21 mouse cellular contexts compared by ENCODE assay signal in genomic region chr3:88338316-88338715, GRCm38 (mm10). TPM values are rescaled to one million over a fixed set of nuclear protein-coding genes. Genes with fewer than 3 reads are reported as not detected.
DNase-seq lines count a peak whose midpoint lies in the region; ATAC-seq and TF ChIP-seq lines count a peak whose summit lies in the region.
"Had no signal": no experiment of that assay in that cellular context is flagged by ENCODE, and none has a peak within 500 bp of the region (broad histone marks: within the 10 kb centered on the region; RNA-seq: fewer than 3 reads in every experiment).

No protein-coding gene starts in this region.

- H3K9me3 ChIP-seq in heart, embryonic 10.5 days = no peaks in the 10 kb centered on the region
- no peaks in the 10 kb centered on the region for H3K9me3 ChIP-seq in G1E (replicated peaks)
- H3K9me3 ChIP-seq in erythroblast, embryonic 14.5 days (ENCODE audit: control insufficient read depth, low read length) = no peaks in the 10 kb centered on the region
- no peaks in the 10 kb centered on the region for H3K9me3 ChIP-seq in liver, embryonic 16.5 days (replicated peaks; ENCODE audit: control insufficient read depth, low read length)
- H3K9me3 ChIP-seq in kidney, embryonic 15.5 days (replicated peaks) = no peaks in the 10 kb centered on the region
- H3K9me3 ChIP-seq in midbrain, embryonic 13.5 days = no peaks in the 10 kb centered on the region
- H3K9me3 ChIP-seq: embryonic facial prominence, embryonic 10.5 days; limb, embryonic 12.5 days; stomach, embryonic 15.5 days had no signal

- peak; percentile 58 for ATAC-seq in G1E (ENCODE audit: extremely low read depth, insufficient number of reproducible peaks, low FRiP score, poor library complexity, severe bottlenecking)
- ATAC-seq in liver, embryonic 16.5 days (ENCODE audit: low read depth) = peak; percentile 42
- ATAC-seq in kidney, embryonic 15.5 days (replicated peaks; ENCODE audit: low FRiP score) = no peak
- no peak for ATAC-seq in midbrain, embryonic 13.5 days
- ATAC-seq: hindbrain, embryonic 16.5 days; lung, postnatal 0 days had no signal

- DNase-seq in heart, embryonic 10.5 days (ENCODE audit: low spot score) = peak; percentile 77
- no peak for DNase-seq in heart, postnatal 36 days
- DNase-seq in G1E (ENCODE audit: low spot score) = no peak
- DNase-seq in right cerebral cortex, postnatal 4 days = no peak
- DNase-seq: adrenal gland, postnatal 36 days; cerebellum, postnatal 25 days; heart, postnatal 14 days; kidney, adult 18-20 months; spleen, adult 18-20 months had no signal

- no peak for TF ChIP-seq CTCF in G1E (IDR thresholded peaks at IDR 0.05; ENCODE audit: low read depth, low read length)

- 68% methylated on average over 7 of the region's 7 CpGs for WGBS in heart, embryonic 10.5 days
- 22% methylated on average over 7 of the region's 7 CpGs for WGBS in liver, embryonic 16.5 days (ENCODE audit: insufficient replicate concordance)
- WGBS in kidney, embryonic 15.5 days = 94% methylated on average over 7 of the region's 7 CpGs
- WGBS in midbrain, embryonic 13.5 days = 96% methylated on average over 7 of the region's 7 CpGs

- 0 out of 2 replicates have a peak, but pooled peaks cover under 1% of the 10 kb centered on the region for H3K27me3 ChIP-seq in heart, embryonic 10.5 days (ENCODE audit: insufficient read depth, poor library complexity, severe bottlenecking)
- no peaks in the 10 kb centered on the region for H3K27me3 ChIP-seq in G1E (ENCODE audit: insufficient read depth, low read length)
- H3K27me3 ChIP-seq in erythroblast, embryonic 14.5 days (ENCODE audit: control insufficient read depth) = no peaks in the 10 kb centered on the region
- no peaks in the 10 kb centered on the region for H3K27me3 ChIP-seq in liver, embryonic 16.5 days (ENCODE audit: control insufficient read depth, insufficient read depth, low read depth, low read length)
- no peaks in the 10 kb centered on the region for H3K27me3 ChIP-seq in kidney, embryonic 15.5 days
- H3K27me3 ChIP-seq in midbrain, embryonic 13.5 days = no peaks in the 10 kb centered on the region
- H3K27me3 ChIP-seq: limb, embryonic 12.5 days; stomach, embryonic 15.5 days had no signal

- no peak overlapping the region; the same call in 1 of the 2 replicates for H3K27ac ChIP-seq in heart, embryonic 10.5 days
- peak overlapping the region; percentile 79 for H3K27ac ChIP-seq in liver, embryonic 16.5 days (ENCODE audit: low read length)
- H3K27ac ChIP-seq in kidney, embryonic 15.5 days = no peak overlapping the region
- H3K27ac ChIP-seq in midbrain, embryonic 13.5 days = no peak overlapping the region
- H3K27ac ChIP-seq: embryonic facial prominence, embryonic 10.5 days; limb, embryonic 12.5 days had no signal

- H3K4me1 ChIP-seq in heart, embryonic 10.5 days = peaks cover 31% of the 10 kb centered on the region
- H3K4me1 ChIP-seq in G1E (ENCODE audit: insufficient read depth, low read depth, low read length) = peaks cover 67% of the 10 kb centered on the region
- peaks cover 75% of the 10 kb centered on the region for H3K4me1 ChIP-seq in erythroblast, embryonic 14.5 days (ENCODE audit: control insufficient read depth)
- peaks cover 45% of the 10 kb centered on the region for H3K4me1 ChIP-seq in liver, embryonic 16.5 days (ENCODE audit: control insufficient read depth, low read depth, low read length)
- peaks cover 38% of the 10 kb centered on the region for H3K4me1 ChIP-seq in kidney, embryonic 15.5 days
- peaks cover 30% of the 10 kb centered on the region for H3K4me1 ChIP-seq in midbrain, embryonic 13.5 days (replicated peaks)

- H3K4me2 ChIP-seq in liver, embryonic 16.5 days (ENCODE audit: low read depth, low read length) = peak overlapping the region; percentile 86
- no peak overlapping the region for H3K4me2 ChIP-seq in kidney, embryonic 15.5 days
- H3K4me2 ChIP-seq in midbrain, embryonic 13.5 days (replicated peaks) = no peak overlapping the region
- H3K4me2 ChIP-seq: midbrain, embryonic 11.5 days had no signal

- H3K4me3 ChIP-seq in heart, embryonic 10.5 days = peak overlapping the region; percentile 75; the same call in 1 of the 2 replicates
- no peak overlapping the region for H3K4me3 ChIP-seq in G1E (ENCODE audit: low read depth, low read length)
- H3K4me3 ChIP-seq in erythroblast, embryonic 14.5 days (replicated peaks) = peak overlapping the region; percentile 78
- H3K4me3 ChIP-seq in liver, embryonic 16.5 days (ENCODE audit: low read depth, low read length) = peak overlapping the region; percentile 27
- no peak overlapping the region for H3K4me3 ChIP-seq in kidney, embryonic 15.5 days (replicated peaks)
- no peak overlapping the region for H3K4me3 ChIP-seq in midbrain, embryonic 13.5 days (replicated peaks)

- H3K9ac ChIP-seq in liver, embryonic 16.5 days (ENCODE audit: low read depth, low read length) = peak overlapping the region; percentile 48
- no peak overlapping the region for H3K9ac ChIP-seq in kidney, embryonic 15.5 days
- H3K9ac ChIP-seq in midbrain, embryonic 13.5 days (replicated peaks) = no peak overlapping the region
- H3K9ac ChIP-seq: limb, embryonic 12.5 days; stomach, embryonic 15.5 days had no signal

- intact Hi-C loops in heart, postnatal 36 days (cut with DNase I) = loop anchor here (5.0 kb wide), 1 partner anchor 41 kb away; the partner anchor contains the start of genes Cct3 and Tsacc

- peaks cover 28% of the 10 kb centered on the region for H3K36me3 ChIP-seq in heart, embryonic 10.5 days
- peaks cover 54% of the 10 kb centered on the region for H3K36me3 ChIP-seq in G1E (replicated peaks)
- H3K36me3 ChIP-seq in erythroblast, embryonic 14.5 days (ENCODE audit: control insufficient read depth) = peaks cover 46% of the 10 kb centered on the region
- peaks cover 12% of the 10 kb centered on the region for H3K36me3 ChIP-seq in liver, embryonic 16.5 days (ENCODE audit: control insufficient read depth, insufficient read depth)
- H3K36me3 ChIP-seq in kidney, embryonic 15.5 days = peaks cover 24% of the 10 kb centered on the region
- H3K36me3 ChIP-seq in midbrain, embryonic 13.5 days = peaks cover 19% of the 10 kb centered on the region

RNA-seq across cellular contexts. Expression of gene Smg5, which starts 2.3 kb away (rescaled TPM):
- 64.5 and 76.0 TPM in 2 replicates for polyA plus RNA-seq in heart, embryonic 10.5 days (2016; fragmentation: Nextera tagmentation; extraction: Ambion mirVana)
- 10 to 100 TPM; 38.7 to 42.7 TPM for total RNA-seq in heart, postnatal 36 days (2021)
- total RNA-seq in G1E (2014; fragmentation: Nextera tagmentation) (47.5 and 59.3 TPM in 2 replicates), G1E (2017) (53.9 and 57.6 TPM in 2 replicates)
- polyA plus RNA-seq in G1E (2012) = 56.8 and 78.5 TPM in 2 replicates
- polyA plus RNA-seq in erythroblast, embryonic 14.5 days (2012) = 16.0 and 20.1 TPM in 2 replicates
- 27.7 and 30.8 TPM in 2 replicates for polyA plus RNA-seq in liver, embryonic 16.5 days (2015; fragmentation: Nextera tagmentation; extraction: Ambion mirVana)
- polyA plus RNA-seq in kidney, embryonic 15.5 days (2015; fragmentation: Nextera tagmentation; extraction: Ambion mirVana) = 56.3 and 63.1 TPM in 2 replicates
- polyA plus RNA-seq in midbrain, embryonic 13.5 days (2015; fragmentation: Nextera tagmentation; extraction: Ambion mirVana) = 70.1 and 78.3 TPM in 2 replicates

RNA-seq across cellular contexts. Expression of gene Tmem79, which starts 2.4 kb away (rescaled TPM):
- polyA plus RNA-seq in heart, embryonic 10.5 days (2016; fragmentation: Nextera tagmentation; extraction: Ambion mirVana) = 2.5 and 2.6 TPM in 2 replicates
- total RNA-seq in heart, postnatal 36 days (2021) = 1 to 10 TPM; 1.1 to 2.1 TPM
- total RNA-seq in G1E (2014; fragmentation: Nextera tagmentation) (3.8 and 8.1 TPM in 2 replicates), G1E (2017) (1.1 and 1.6 TPM in 2 replicates)
- 1.3 and 2.7 TPM in 2 replicates for polyA plus RNA-seq in G1E (2012)
- 0.09 and 0.25 TPM in 2 replicates for polyA plus RNA-seq in erythroblast, embryonic 14.5 days (2012)
- 1.0 and 1.4 TPM in 2 replicates for polyA plus RNA-seq in liver, embryonic 16.5 days (2015; fragmentation: Nextera tagmentation; extraction: Ambion mirVana)
- polyA plus RNA-seq in kidney, embryonic 15.5 days (2015; fragmentation: Nextera tagmentation; extraction: Ambion mirVana) = 5.2 and 6.6 TPM in 2 replicates
- 0.66 and 2.0 TPM in 2 replicates for polyA plus RNA-seq in midbrain, embryonic 13.5 days (2015; fragmentation: Nextera tagmentation; extraction: Ambion mirVana)

RNA-seq across cellular contexts. Expression of gene Glmp, which starts 13.5 kb away (rescaled TPM):
- 164 and 179 TPM in 2 replicates for polyA plus RNA-seq in heart, embryonic 10.5 days (2016; fragmentation: Nextera tagmentation; extraction: Ambion mirVana)
- total RNA-seq in heart, postnatal 36 days (2021) = 10 to 100 TPM; 87.9 to 88.4 TPM
- total RNA-seq in G1E (2014; fragmentation: Nextera tagmentation) (119 and 123 TPM in 2 replicates), G1E (2017) (65.7 and 89.1 TPM in 2 replicates)
- polyA plus RNA-seq in G1E (2012) = 31.4 and 67.5 TPM in 2 replicates
- 4.4 and 10.8 TPM in 2 replicates for polyA plus RNA-seq in erythroblast, embryonic 14.5 days (2012)
- 97.1 and 97.9 TPM in 2 replicates for polyA plus RNA-seq in liver, embryonic 16.5 days (2015; fragmentation: Nextera tagmentation; extraction: Ambion mirVana)
- 226 and 234 TPM in 2 replicates for polyA plus RNA-seq in kidney, embryonic 15.5 days (2015; fragmentation: Nextera tagmentation; extraction: Ambion mirVana)
- 93.4 and 104 TPM in 2 replicates for polyA plus RNA-seq in midbrain, embryonic 13.5 days (2015; fragmentation: Nextera tagmentation; extraction: Ambion mirVana)

RNA-seq across cellular contexts. Expression of gene Paqr6, which starts 26.1 kb away (rescaled TPM):
- 1.7 and 2.2 TPM in 2 replicates for polyA plus RNA-seq in heart, embryonic 10.5 days (2016; fragmentation: Nextera tagmentation; extraction: Ambion mirVana)
- 1 to 10 TPM in 1 of 2 experiments, under 1 TPM in 1; 0.46 to 1.2 TPM for total RNA-seq in heart, postnatal 36 days (2021)
- total RNA-seq in G1E (2014; fragmentation: Nextera tagmentation) (not detected in 2 replicates), G1E (2017) (0.12 and 0.38 TPM in 2 replicates)
- polyA plus RNA-seq in G1E (2012) = not detected in 2 replicates
- 1.8 and 3.4 TPM in 2 replicates for polyA plus RNA-seq in erythroblast, embryonic 14.5 days (2012)
- polyA plus RNA-seq in liver, embryonic 16.5 days (2015; fragmentation: Nextera tagmentation; extraction: Ambion mirVana) = 5.9 and 7.0 TPM in 2 replicates
- polyA plus RNA-seq in kidney, embryonic 15.5 days (2015; fragmentation: Nextera tagmentation; extraction: Ambion mirVana) = 11.9 and 14.5 TPM in 2 replicates
- polyA plus RNA-seq in midbrain, embryonic 13.5 days (2015; fragmentation: Nextera tagmentation; extraction: Ambion mirVana) = 0.77 and 1.0 TPM in 2 replicates

RNA-seq across cellular contexts. Expression of gene Bglap3, which starts 34.2 kb away (rescaled TPM):
- polyA plus RNA-seq in heart, embryonic 10.5 days (2016; fragmentation: Nextera tagmentation; extraction: Ambion mirVana) = 0.44 TPM in 1 of 2 replicates, not detected in the other
- not detected for total RNA-seq in heart, postnatal 36 days (2021)
- total RNA-seq in G1E (2014; fragmentation: Nextera tagmentation) = not detected in 2 replicates
- 0.16 and 0.17 TPM in 2 replicates for total RNA-seq in G1E (2017)
- not detected in 2 replicates for polyA plus RNA-seq in G1E (2012)
- polyA plus RNA-seq in erythroblast, embryonic 14.5 days (2012) = not detected in 2 replicates
- 0.15 and 0.69 TPM in 2 replicates for polyA plus RNA-seq in liver, embryonic 16.5 days (2015; fragmentation: Nextera tagmentation; extraction: Ambion mirVana)
- polyA plus RNA-seq in kidney, embryonic 15.5 days (2015; fragmentation: Nextera tagmentation; extraction: Ambion mirVana) = 0.39 and 0.48 TPM in 2 replicates
- not detected in 2 replicates for polyA plus RNA-seq in midbrain, embryonic 13.5 days (2015; fragmentation: Nextera tagmentation; extraction: Ambion mirVana)
- total RNA-seq: gastrocnemius, adult 8-10 months; heart, adult 8-10 months; heart, postnatal 14 days had no signal

Comparison
In these comparisons a context has a peak if more than half of its experiments do, and no peak if none do; other contexts are left out.
1. H3K4me3 ChIP-seq: peak in heart, embryonic 10.5 days (single experiment), erythroblast, embryonic 14.5 days (single experiment) and liver, embryonic 16.5 days (single experiment); none in G1E (single experiment), kidney, embryonic 15.5 days (single experiment) and midbrain, embryonic 13.5 days (single experiment).
2. ATAC-seq: peak in G1E (single experiment) and liver, embryonic 16.5 days (single experiment); none in kidney, embryonic 15.5 days (single experiment) and midbrain, embryonic 13.5 days (single experiment).